Mouse (Mus musculus): Measurements from ENCODE around the gene P2ry10b.
A peak's percentile ranks its signal among the peaks of the same experiment; 100 is the strongest.

P2ry10b gene

DNA sequence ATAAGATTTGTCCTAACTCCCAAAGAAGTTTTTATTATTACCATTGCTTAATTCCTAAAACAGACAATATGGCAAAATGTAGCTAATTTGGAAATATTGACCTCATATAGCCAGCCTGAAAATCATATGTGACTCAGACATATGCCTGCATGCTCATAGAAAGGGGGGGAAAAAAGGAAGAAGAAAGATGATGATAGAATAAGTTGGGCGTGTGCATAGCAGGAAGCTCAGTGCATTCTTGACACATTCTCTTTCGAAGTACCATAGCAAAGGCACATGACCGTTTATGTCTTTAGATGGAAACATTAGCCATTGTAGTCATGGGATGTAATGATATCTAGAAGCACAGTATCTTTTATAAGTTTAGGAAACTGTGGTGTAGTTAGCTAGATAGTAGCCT lies at the start of gene P2ry10b:
Gene P2ry10b, plus strand, starts transcription at position 247 of the 400 bp plus-strand sequence.
- no peak for DNase-seq

DNA sequence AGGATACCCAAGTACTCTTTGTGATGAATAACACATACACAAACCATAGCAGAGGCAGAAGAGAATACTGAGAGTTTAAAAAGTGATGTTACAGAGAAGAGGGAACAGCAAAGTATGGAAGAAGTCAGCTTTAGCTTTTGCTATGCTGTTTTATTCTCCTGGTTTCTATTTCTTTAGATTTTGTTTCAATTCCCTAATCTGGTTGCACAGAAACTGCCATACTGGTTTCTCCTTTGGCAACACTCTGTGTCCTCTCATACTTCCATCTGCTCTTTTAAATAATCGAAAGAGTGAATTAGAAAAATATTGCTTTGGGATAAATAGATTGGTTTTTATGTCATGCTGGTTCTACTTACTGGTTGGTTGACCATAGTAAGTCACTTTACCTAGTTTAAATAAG lies 32.4 kb upstream of the P2ry10b start:
- DNase-seq, result no peak

DNA sequence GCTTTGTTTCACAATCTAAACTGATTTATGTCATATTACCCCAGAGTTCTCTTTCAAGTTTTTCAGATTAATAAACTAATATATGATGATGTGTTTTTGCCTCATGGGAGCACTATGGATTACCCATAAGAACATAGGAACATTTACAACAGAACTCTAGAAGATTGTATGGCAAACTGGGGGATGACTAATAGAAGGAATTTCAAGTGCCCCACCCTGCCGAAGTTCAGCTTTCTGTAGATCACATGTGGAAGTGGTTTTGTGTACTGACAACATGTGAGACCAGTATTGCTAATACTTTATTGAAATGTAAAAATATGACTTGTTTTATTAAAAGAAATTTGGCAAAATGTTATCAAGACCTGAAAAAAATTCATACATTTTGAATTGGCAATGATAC lies 31.7 kb upstream of the P2ry10b start:
- DNase-seq, result no peak

DNA sequence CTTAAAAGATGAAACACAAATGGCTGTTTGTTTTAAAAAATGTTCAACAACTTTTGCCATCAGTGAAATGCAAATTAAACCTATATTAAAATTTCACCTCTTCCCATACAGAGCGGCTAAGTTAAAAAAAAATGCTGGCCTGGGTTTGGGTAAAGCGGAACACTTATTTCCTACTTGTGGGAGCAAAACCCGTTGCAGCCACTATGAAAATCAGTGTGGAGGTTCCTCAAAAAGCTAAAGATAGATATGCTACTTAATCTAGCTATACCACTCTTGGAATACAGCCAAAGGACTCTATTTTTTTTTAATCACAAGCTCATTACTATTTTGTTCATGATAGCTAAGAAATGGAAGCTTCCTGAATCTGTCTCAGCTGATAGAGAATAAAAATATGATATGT lies 5.5 kb upstream of the P2ry10b start:
- no peak for DNase-seq

DNA sequence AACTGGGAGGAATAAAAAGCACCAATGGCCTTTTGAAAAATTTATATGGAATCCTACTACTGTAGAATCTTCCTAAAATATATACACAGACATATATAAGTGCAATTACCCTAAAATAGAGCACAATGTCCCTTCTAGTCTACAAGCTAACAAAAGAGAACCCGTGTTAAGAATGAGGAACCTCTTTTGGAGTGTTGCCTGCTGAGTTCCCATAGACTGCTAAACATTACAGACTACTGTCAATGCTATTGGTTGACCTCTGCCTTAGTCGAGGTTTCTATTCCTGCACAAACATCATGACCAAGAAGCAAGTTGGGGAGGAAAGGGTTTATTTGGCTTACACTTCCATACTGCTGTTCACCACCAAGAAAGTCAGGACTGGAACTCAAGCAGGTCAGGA lies 4.8 kb upstream of the P2ry10b start:
- DNase-seq, result no peak

DNA sequence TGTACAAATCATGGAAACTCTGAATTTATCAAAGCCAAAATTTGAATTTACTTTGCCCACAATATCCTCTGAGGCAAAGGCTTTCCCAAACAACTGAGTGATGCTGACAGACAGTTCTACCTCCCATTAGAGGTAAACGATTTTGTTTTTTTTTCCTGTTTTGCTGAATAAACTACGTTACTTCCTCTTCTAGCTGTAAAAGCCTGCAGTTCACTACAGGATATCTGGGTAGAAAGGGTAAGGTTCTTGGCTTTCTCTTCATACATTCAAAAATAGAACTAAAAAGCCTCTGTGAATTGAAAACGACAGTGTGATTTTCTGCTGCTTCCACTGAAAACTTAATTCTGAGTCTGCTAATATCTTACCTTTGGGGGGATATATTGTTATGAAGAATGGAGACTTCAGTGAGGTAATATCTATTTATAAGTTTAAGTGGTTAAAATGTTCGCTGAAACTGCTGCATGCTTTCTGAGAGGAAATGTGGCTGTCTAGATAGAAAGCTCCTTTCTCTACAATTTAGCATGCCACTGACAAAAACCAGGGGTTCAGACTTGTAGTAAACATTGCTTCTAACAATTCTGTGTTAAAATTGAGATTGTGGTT lies 765 bp downstream of the P2ry10b start:
- DNase-seq, result no peak

DNA sequence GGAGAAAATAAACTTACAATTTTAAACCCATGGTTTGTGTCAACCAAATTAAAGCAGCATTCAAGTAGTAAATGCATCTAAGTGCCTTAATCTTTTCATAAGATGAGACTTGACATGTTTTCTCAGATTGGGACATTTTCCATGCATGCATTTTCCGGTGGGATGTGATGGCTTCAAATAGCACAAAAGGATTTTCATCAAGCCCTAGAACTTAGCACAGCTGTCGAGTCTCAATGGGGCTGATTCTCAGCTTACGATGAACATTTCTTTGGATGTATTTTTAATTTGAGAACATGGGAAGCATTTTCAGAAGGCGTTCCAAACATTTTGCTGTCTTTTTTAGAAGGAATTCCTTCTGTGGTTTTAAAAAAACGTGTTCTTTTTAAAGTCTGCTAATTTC lies 1.3 kb downstream of the P2ry10b start:
- no peak for DNase-seq

DNA sequence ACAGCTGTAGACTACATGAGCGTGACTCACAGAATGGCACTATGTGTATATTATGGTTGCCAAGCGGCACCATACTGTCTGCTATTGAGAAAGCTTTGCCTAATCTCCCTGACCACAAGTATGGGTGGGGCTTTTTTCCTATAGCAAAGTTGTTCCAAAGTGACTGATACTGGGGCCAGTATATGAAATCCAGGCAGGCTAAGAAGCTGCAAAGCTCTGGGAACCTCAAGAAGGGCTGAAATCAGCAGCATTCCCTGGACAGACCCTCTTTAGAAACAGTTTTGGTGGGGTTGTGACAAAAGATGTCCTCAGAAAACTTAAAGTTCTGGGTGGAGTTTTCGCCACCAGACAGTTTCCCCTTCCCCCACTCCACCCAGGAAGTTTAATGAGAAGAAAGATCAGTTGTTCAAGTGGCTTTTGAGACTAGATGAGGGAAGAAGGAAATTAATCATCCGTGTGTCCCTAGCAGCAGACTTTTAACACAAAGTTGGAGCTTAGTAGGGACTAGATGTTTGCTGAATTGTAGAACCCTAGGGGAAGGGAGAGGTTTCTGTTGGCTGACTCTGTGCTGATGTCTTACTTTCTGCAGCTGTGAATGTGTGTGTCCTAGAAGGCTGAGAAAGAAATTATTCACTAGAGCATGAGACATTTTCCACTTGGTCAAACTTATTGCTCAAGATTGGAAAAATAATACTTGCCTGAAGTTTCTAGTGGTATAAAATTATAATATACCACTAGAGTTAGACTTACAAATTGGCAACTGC lies 2.2 kb downstream of the P2ry10b start:
- no peak for DNase-seq

DNA sequence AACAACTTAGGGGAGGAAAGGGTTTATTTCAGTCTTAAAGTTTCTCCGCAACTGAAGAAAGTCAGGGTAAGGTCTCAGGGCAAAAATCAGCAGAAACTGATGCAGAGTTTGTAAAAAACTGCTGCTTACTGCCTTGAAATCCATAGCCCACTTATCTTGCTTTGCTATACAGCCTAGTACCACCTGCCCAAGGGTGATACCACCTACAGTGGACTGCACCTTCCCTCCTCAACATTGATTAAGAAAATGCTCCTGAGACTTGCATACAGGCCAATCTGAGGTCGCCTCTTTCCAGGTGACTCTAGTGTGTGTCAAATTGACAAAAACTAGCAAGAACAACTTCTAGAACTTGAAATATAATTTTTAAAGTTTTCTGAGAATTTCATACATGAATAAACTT lies 7.3 kb downstream of the P2ry10b start:
- no peak for DNase-seq

DNA sequence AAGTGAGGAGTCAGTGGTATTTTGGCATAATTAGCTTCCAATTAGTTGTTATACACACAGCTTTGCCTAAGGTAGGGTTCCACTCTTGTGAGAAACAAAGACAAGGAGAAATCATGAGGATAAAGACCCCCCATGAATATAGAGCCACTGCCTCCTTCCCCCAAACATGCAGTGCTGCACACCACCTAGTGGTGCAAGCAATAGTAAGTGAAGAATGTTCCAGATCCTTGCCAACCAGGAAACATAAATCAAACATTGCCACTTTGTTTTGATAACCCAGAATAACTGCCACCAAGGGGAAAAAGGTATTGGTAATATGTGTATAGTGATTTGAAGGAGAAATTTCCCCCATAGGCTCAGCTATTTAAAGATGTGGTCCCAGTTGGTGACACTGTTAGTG lies 11.8 kb downstream of the P2ry10b start:
- no peak for DNase-seq

DNA sequence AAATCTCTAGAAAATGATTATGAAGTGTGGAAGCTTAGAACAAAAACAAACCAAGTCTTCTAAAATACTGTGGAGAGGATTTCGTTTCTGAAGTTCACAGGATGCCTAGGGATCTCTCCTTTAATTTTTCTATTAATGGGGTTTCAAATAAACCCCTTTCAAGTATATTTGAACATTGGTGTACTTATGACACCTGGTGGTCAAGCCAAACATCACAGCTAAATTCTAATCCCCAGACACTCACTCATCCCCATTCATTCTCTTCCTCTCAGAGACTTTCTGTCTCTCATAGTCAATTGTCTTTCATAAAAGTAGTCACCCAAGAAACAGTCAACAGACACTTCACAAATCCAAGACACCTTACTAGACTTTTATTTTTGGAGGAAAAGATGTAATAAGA lies 19.6 kb downstream of the P2ry10b start:
- DNase-seq, result peak; percentile 3

DNA sequence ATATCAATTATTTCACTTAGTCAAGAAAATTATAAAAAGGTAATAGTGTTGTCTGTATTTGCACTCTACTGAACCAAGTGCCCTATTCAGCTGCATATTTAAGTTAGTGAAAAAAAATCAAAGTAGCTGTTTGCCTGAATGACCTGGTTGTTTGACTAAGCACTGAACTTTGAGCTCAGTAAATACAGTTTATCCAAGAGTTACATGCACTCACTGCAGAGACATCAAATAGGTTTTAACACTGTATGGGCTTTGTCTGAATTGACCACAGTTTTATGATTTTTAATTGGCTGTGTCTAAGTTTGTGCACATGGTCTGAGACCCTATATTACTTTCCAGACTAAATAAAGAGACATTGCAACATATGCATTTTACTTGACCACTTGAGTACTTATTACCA lies 20.4 kb downstream of the P2ry10b start:
- no peak for DNase-seq

DNA sequence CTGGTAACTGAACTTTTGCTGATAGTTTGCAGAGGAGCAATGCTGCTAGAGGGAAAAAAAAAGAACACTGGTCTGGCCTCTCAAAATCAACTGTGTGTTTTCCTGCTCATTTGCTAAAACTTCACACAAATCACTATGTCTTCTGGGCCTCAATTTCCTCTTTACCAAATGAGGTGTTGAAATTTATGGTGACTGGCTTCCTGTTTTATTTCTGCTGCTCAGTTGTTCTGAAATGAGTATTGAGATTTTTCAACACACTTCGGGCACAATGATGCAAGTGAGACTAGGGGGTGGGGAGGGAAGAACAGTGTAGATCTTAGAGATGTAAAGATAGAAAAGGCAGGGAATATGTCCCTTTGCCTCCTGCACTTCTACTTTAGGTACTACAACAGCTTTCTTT lies 30.0 kb downstream of the P2ry10b start:
- DNase-seq, result no peak

DNA sequence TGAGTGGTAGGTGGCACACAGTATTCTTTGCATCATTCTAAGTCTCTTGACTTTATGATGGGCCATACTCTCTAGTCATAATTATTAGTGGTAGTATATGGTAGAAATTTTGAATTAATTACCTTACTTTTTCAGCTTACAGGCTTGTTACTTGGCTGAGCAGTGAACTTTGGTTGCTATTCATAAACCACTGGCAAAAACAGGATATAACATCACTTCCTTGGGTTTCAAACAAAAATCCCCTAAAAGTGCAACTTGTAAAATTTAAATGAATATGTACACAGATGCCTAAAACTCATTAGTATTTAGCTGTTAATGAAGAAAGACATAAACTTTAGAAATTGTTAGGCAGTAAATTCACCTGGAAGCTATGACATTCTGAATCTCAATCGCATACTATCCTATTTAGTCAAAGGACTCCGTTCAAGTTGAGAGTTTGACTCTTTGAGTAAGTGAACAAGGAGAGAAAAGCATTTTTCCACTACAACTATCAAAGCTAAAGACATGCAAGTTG lies 68.9 kb downstream of the P2ry10b start:
- no peak for DNase-seq

Measured in right cerebral cortex, postnatal 14 days (tissue).